Mouse (Mus musculus): ENCODE data around the gene Serpine1. TPM values are rescaled to one million over a fixed set of nuclear protein-coding genes. Genes with fewer than 3 reads are reported as not detected.

Gene Serpine1
- polyA plus RNA-seq, 1 experiment, result 2.1 TPM

DNA sequence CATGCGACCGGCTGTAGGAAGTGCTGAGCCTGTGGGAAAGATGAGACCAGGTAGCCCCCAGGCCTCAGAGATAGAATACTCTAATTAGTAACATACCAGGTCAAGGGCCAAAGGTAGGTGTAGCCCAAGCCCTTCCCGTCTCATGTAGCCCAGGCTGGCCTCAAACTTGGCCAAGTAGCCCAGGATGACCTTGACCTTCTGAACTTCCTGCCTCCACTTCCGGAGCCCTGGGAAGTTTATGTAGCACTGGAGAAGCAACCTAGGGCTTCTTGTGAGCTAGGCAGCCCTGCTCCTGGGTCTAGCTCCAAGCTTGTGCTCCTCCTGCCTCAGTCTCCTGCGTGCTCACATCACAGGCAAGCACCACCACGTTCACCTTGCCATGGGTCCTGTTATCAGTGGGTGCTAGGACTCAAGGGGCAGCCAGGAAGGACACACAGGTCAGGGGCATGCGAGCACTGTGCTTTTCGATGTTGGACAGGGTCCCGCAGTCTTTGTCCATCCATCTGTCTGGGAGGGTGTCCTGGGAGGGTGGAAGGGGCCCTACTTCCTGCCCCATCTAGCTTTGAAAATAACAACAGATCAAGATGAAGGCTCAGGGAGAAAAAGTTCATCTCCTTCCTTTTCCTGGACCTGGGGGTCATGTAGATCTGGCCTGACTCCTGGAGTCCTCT lies 43.0 kb upstream of the Serpine1 start:
- WGBS, result 61% methylated on average over 9 of the region's 9 CpGs
- Histone ChIP-seq H3K36me3 (ENCODE audit: control insufficient read depth, insufficient read depth, low read length) (peaks cover 23% of the 10 kb centered on the region), H3K27ac (ENCODE audit: insufficient read depth, low read length) (peak overlapping the region; percentile 10; the same call in 1 of the 2 replicates), H3K4me1 (ENCODE audit: control insufficient read depth, insufficient read depth, insufficient read length) (peaks cover 8% of the 10 kb centered on the region; the same call in 1 of the 2 replicates), H3K27me3 (ENCODE audit: control insufficient read depth, insufficient read depth, low read length) (no peaks in the 10 kb centered on the region), H3K4me3 (ENCODE audit: extremely low read depth, insufficient read depth, insufficient read length) (peak overlapping the region; percentile 84)
- DNase-seq (ENCODE audit: low read depth in 1 of 2, low spot score in 2 of 2), result no peak
- TF ChIP-seq POLR2A (IDR thresholded peaks at IDR 0.05; ENCODE audit: low read depth, low read length), result no peak
- TF ChIP-seq CTCF (IDR thresholded peaks at IDR 0.05; ENCODE audit: extremely low read depth, insufficient read depth, insufficient read length, insufficient replicate concordance), result no peak

DNA sequence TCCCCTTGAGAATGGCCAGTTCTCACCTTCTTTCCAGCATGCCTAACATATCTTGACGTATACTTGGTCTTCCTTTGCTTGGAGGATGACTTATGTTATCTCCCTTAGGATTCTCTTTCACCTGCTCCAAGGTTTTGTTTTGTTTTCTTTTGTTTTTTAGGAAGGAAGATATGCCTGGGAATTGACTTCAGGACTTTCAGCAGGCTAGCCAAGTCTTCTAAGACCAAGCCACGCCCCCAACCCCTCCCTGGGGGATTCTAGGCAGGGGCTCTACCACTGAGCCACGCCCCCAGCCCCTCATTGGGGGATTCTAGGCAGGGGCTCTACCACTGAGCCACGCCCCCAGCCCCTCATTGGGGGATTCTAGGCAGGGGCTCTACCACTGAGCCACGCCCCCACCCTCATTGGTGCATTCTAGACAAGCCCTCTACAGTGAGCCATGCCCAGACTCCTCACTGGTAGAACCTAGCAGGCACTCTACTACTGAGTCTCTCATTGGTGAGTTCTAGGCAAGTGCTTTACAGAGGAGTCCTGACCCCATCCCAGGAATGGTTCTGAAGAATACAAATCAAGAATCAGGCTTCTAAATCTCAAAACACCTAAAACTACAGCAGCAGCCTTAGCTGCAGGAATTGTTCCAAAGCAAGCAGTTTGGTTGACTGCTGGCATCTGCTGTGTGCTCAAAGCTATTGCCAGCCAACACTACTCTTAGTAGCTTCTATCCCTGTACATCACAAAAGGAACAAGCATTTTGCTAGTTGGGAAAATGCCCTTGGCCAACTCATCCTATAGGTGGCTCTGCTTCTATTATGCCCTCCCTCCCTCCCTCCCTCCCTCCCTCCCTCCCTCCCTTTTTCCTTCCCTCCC lies 39.7 kb upstream of the Serpine1 start:
- no peaks in the 10 kb centered on the region for H3K27me3 ChIP-seq (ENCODE audit: control insufficient read depth, insufficient read depth, low read length)
- 92% methylated on average over 5 of the region's 5 CpGs for WGBS
- no peak overlapping the region for H3K27ac ChIP-seq (ENCODE audit: insufficient read depth, low read length)
- H3K36me3 ChIP-seq (ENCODE audit: control insufficient read depth, insufficient read depth, low read length), result peaks cover 23% of the 10 kb centered on the region
- H3K4me1 ChIP-seq (ENCODE audit: control insufficient read depth, insufficient read depth, insufficient read length), result peaks cover 8% of the 10 kb centered on the region; the same call in 1 of the 2 replicates
- H3K4me3 ChIP-seq (ENCODE audit: extremely low read depth, insufficient read depth, insufficient read length), result no peak overlapping the region
- DNase-seq (ENCODE audit: low read depth in 1 of 2, low spot score in 2 of 2), result no peak
- TF ChIP-seq POLR2A (IDR thresholded peaks at IDR 0.05; ENCODE audit: low read depth, low read length) (no peak), CTCF (IDR thresholded peaks at IDR 0.05; ENCODE audit: extremely low read depth, insufficient read depth, insufficient read length, insufficient replicate concordance) (no peak)

DNA sequence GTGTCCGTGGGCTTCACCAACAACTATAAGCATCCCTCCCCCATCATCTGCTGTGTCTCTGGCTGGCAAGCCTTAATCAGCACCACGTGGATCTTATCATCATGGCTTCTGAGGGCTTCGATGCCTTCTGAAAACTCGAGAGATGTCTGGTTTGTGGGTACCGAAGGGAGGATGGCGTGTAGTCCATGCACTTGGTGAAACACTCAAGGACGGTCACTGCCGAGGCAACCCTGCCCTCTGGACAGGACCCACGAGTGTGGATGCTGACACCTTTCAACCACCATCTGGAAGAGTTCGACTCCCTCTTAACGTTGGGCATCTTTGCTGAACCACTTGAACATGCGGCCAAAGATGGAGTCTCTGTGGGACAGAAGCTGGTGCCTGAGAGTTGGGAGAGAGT lies 38.8 kb upstream of the Serpine1 start:
- DNase-seq (ENCODE audit: low read depth in 1 of 2, low spot score in 2 of 2), result no peak
- no peak overlapping the region for H3K27ac ChIP-seq (ENCODE audit: insufficient read depth, low read length)
- TF ChIP-seq POLR2A (IDR thresholded peaks at IDR 0.05; ENCODE audit: low read depth, low read length) (no peak), CTCF (IDR thresholded peaks at IDR 0.05; ENCODE audit: extremely low read depth, insufficient read depth, insufficient read length, insufficient replicate concordance) (no peak)
- peaks cover 5% of the 10 kb centered on the region; the same call in 1 of the 2 replicates for H3K4me1 ChIP-seq (ENCODE audit: control insufficient read depth, insufficient read depth, insufficient read length)
- peaks cover 23% of the 10 kb centered on the region for H3K36me3 ChIP-seq (ENCODE audit: control insufficient read depth, insufficient read depth, low read length)
- no peaks in the 10 kb centered on the region for H3K27me3 ChIP-seq (ENCODE audit: control insufficient read depth, insufficient read depth, low read length)
- no peak overlapping the region for H3K4me3 ChIP-seq (ENCODE audit: extremely low read depth, insufficient read depth, insufficient read length)
- WGBS, result 95% methylated on average over 12 of the region's 12 CpGs

DNA sequence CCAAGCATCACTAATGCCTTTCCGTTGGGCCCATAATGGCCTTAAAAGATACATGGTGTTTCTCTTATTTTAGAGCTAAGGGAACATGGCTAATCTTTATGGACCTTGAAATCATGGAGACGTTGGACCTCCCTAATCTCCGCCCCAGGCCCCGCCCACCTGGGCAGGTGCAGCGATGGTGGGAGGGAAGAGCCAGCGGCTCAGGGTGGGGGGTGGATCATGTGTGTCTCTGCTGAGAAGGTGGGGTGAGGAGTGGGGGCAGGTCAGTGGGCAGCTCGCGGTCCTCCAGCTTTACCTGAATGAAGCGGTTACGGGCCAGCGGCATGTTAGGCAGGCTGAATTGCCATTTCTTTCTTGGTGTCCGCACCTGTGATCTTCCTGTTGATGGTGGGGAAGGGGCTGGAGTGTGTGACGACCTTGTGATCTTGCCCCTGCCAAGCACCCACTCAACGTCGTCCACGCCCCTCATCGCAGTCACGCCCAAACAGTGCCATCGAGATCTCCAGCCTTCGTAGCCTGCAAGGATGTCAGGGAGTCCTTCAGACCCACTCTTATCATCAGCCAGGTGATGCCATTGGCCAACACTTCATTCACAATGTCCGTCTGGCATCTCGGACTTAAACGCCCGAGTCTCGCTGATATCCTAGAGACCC lies 38.0 kb upstream of the Serpine1 start:
- Histone ChIP-seq H3K36me3 (ENCODE audit: control insufficient read depth, insufficient read depth, low read length) (peaks cover 23% of the 10 kb centered on the region), H3K27ac (ENCODE audit: insufficient read depth, low read length) (no peak overlapping the region), H3K4me3 (ENCODE audit: extremely low read depth, insufficient read depth, insufficient read length) (no peak overlapping the region), H3K4me1 (ENCODE audit: control insufficient read depth, insufficient read depth, insufficient read length) (peaks cover 3% of the 10 kb centered on the region; the same call in 1 of the 2 replicates), H3K27me3 (ENCODE audit: control insufficient read depth, insufficient read depth, low read length) (no peaks in the 10 kb centered on the region)
- no peak for DNase-seq (ENCODE audit: low read depth in 1 of 2, low spot score in 2 of 2)
- TF ChIP-seq CTCF (IDR thresholded peaks at IDR 0.05; ENCODE audit: extremely low read depth, insufficient read depth, insufficient read length, insufficient replicate concordance), result no peak
- no peak for TF ChIP-seq POLR2A (IDR thresholded peaks at IDR 0.05; ENCODE audit: low read depth, low read length)
- 89% methylated on average over 25 of the region's 25 CpGs for WGBS

DNA sequence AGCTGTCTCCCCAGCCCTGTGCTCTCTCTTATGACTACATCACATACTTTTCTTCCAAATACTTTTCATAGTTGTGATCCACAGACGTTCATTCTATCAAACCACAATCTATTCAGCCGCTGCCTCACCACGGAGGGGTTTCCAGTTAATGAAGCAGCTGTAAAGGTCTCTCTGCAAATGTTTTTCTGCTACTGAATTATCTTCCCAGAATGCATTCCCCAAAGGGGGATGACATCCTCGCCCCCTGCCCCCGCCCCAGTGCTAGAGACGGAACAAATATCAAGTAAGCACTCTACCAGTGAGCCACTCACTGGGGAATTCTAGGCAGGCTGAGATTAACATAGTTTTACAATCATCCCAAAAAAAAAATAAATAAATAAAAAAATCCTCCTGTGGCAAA lies 36.0 kb upstream of the Serpine1 start:
- DNase-seq (ENCODE audit: low read depth in 1 of 2, low spot score in 2 of 2), result no peak
- peaks cover 7% of the 10 kb centered on the region for H3K36me3 ChIP-seq (ENCODE audit: control insufficient read depth, insufficient read depth, low read length)
- no peak for TF ChIP-seq CTCF (IDR thresholded peaks at IDR 0.05; ENCODE audit: extremely low read depth, insufficient read depth, insufficient read length, insufficient replicate concordance)
- no peak for TF ChIP-seq POLR2A (IDR thresholded peaks at IDR 0.05; ENCODE audit: low read depth, low read length)
- H3K4me1 ChIP-seq (ENCODE audit: control insufficient read depth, insufficient read depth, insufficient read length), result 0 out of 2 replicates have a peak, but pooled peaks cover 2% of the 10 kb centered on the region
- WGBS, result 76% methylated on average over 6 of the region's 6 CpGs
- H3K27ac ChIP-seq (ENCODE audit: insufficient read depth, low read length), result no peak overlapping the region
- no peak overlapping the region for H3K4me3 ChIP-seq (ENCODE audit: extremely low read depth, insufficient read depth, insufficient read length)
- no peaks in the 10 kb centered on the region for H3K27me3 ChIP-seq (ENCODE audit: control insufficient read depth, insufficient read depth, low read length)

DNA sequence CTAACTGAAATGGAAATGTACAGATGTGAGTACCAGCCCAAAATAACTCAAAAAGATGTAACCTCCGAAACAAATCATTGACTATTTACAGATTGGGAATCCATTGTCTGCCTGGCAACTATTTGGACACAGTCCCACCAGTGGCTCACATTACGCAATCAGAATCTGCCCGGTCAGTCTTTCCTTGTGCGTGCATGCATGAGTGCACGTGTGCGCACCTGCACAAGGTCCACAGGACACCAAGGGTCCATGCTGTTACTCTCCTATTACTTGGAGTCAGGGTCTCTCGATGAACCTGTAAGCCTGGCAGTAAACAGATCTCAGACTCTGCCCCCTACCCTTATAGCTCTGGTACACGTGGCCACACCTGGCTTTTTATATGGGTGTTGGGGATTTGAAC lies 35.6 kb upstream of the Serpine1 start:
- Histone ChIP-seq H3K27me3 (ENCODE audit: control insufficient read depth, insufficient read depth, low read length) (no peaks in the 10 kb centered on the region), H3K36me3 (ENCODE audit: control insufficient read depth, insufficient read depth, low read length) (peaks cover 3% of the 10 kb centered on the region), H3K4me3 (ENCODE audit: extremely low read depth, insufficient read depth, insufficient read length) (no peak overlapping the region), H3K27ac (ENCODE audit: insufficient read depth, low read length) (no peak overlapping the region), H3K4me1 (ENCODE audit: control insufficient read depth, insufficient read depth, insufficient read length) (0 out of 2 replicates have a peak, but pooled peaks cover 3% of the 10 kb centered on the region)
- TF ChIP-seq POLR2A (IDR thresholded peaks at IDR 0.05; ENCODE audit: low read depth, low read length) (no peak), CTCF (IDR thresholded peaks at IDR 0.05; ENCODE audit: extremely low read depth, insufficient read depth, insufficient read length, insufficient replicate concordance) (no peak)
- no peak for DNase-seq (ENCODE audit: low read depth in 1 of 2, low spot score in 2 of 2)
- WGBS, result 88% methylated on average over 8 of the region's 8 CpGs
